Mouse (Mus musculus): ENCODE measurements around the gene Cemip. TPM values are rescaled to one million over a fixed set of nuclear protein-coding genes. Genes with fewer than 3 reads are reported as not detected.
"Not testable (repeated sequence)": the region's sequence is repeated elsewhere in the genome, so short reads cannot be mapped to it uniquely, and the experiment has no call there.

Gene Cemip
- polyA plus RNA-seq, 1 experiment from 2014 or later = 0.51 TPM

- Histone ChIP-seq H3K4me2 (no peak overlapping the region), H3K27me3 (replicated peaks) (no peaks in the 10 kb centered on the region), H3K4me3 (replicated peaks) (no peak overlapping the region), H3K9me3 (no peaks in the 10 kb centered on the region), H3K9ac (no peak overlapping the region), H3K4me1 (0 out of 2 replicates have a peak, but pooled peaks cover 5% of the 10 kb centered on the region), H3K27ac (no peak overlapping the region), H3K36me3 (peaks cover 41% of the 10 kb centered on the region)
- WGBS = 79% methylated on average over 11 of the region's 11 CpGs
- ATAC-seq (ENCODE audit: insufficient read depth, low FRiP score, low read depth) = peak; percentile 87
These were observed 188.0 kb downstream of the Cemip start for GRCm38 (mm10) chr7:83898267-83898666.

- ATAC-seq (ENCODE audit: insufficient read depth, low FRiP score, low read depth) = no peak
- peaks cover 38% of the 10 kb centered on the region for H3K36me3 ChIP-seq
These were observed 190.1 kb downstream of the Cemip start for GRCm38 (mm10) chr7:83896077-83896740.

GRCm38 (mm10) chr7:83894348-83894747 lies 192.0 kb downstream of the Cemip start:
- Histone ChIP-seq H3K4me1 (0 out of 2 replicates have a peak, but pooled peaks cover 11% of the 10 kb centered on the region), H3K9me3 (no peaks in the 10 kb centered on the region), H3K27me3 (replicated peaks) (no peaks in the 10 kb centered on the region), H3K9ac (no peak overlapping the region), H3K36me3 (peaks cover 32% of the 10 kb centered on the region), H3K4me2 (no peak overlapping the region), H3K27ac (no peak overlapping the region), H3K4me3 (replicated peaks) (no peak overlapping the region)
- ATAC-seq (ENCODE audit: insufficient read depth, low FRiP score, low read depth) = no peak
- WGBS = 85% methylated on average over 1 of the region's 1 CpGs

More at GRCm38 (mm10) chr7:83896077-83896740, 190.1 kb downstream of the Cemip start:
- H3K27ac ChIP-seq = no peak overlapping the region
- H3K4me3 ChIP-seq (replicated peaks) = no peak overlapping the region
- no peak overlapping the region for H3K9ac ChIP-seq
- 0 out of 2 replicates have a peak, but pooled peaks cover 11% of the 10 kb centered on the region for H3K4me1 ChIP-seq
- no peak overlapping the region for H3K4me2 ChIP-seq
- H3K9me3 ChIP-seq = no peaks in the 10 kb centered on the region
- no peaks in the 10 kb centered on the region for H3K27me3 ChIP-seq (replicated peaks)
- 89% methylated on average over 5 of the region's 5 CpGs for WGBS

DNA sequence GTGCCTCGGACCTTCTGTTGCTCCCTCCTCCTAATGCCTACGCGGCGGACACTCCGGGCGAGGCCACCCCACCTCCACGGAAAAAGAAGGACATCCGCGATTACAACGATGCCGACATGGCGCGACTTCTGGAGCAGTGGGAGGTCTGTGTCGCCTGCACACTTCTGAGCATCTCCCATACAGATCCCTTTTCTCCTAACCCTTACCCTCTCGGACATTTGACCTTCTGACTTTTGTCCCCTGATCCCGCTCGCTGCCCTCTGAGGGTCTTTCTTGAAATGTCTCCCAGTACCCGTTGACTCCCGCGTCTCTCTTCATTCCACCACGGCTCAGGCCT lies 194.0 kb downstream of the Cemip start:
- H3K9ac ChIP-seq = peak overlapping the region; percentile 49; the same call in 1 of the 2 replicates
- H3K9me3 ChIP-seq = no peaks in the 10 kb centered on the region
- peaks cover 11% of the 10 kb centered on the region for H3K36me3 ChIP-seq
- H3K4me1 ChIP-seq = 0 out of 2 replicates have a peak, but pooled peaks cover 11% of the 10 kb centered on the region
- peak overlapping the region; percentile 73 for H3K4me3 ChIP-seq (replicated peaks)
- ATAC-seq (ENCODE audit: insufficient read depth, low FRiP score, low read depth) = no peak
- WGBS = 0% methylated on average over 20 of the region's 21 CpGs
- no peaks in the 10 kb centered on the region for H3K27me3 ChIP-seq (replicated peaks)
- peak overlapping the region; percentile 91 for H3K27ac ChIP-seq
- H3K4me2 ChIP-seq = peak overlapping the region; percentile 70

GRCm38 (mm10) chr7:83891433-83892332 lies 194.6 kb downstream of the Cemip start:
- 3% methylated on average over 43 of the region's 44 CpGs for WGBS
- peak; percentile 99 for ATAC-seq (ENCODE audit: insufficient read depth, low FRiP score, low read depth)
- Histone ChIP-seq H3K4me1 (0 out of 2 replicates have a peak, but pooled peaks cover 11% of the 10 kb centered on the region), H3K4me2 (peak overlapping the region; percentile 70), H3K36me3 (peaks cover 9% of the 10 kb centered on the region; the same call in 1 of the 2 replicates), H3K4me3 (replicated peaks) (peak overlapping the region; percentile 73), H3K9me3 (no peaks in the 10 kb centered on the region), H3K27me3 (replicated peaks) (no peaks in the 10 kb centered on the region), H3K27ac (peak overlapping the region; percentile 91), H3K9ac (peak overlapping the region; percentile 49; the same call in 1 of the 2 replicates)

DNA sequence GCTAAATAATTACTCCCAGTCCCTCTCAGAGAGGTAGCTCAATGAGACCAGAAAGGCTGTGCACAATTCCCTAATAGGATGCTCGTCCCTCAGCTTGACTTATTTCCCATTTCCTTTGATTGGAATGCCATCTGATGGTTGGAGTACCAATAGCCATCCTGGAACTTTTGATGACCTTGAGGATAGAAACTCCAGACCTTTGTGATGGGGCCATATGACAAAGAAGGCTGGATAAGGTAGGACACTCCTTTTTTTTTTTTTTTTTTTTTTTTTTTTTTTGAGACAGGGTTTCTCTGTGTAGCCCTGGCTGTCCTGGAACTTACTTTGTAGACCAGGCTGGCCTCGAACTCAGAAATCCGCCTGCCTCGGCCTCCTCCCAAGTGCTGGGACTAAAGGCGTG lies 196.4 kb downstream of the Cemip start:
- H3K36me3 ChIP-seq; H3K4me3 ChIP-seq (replicated peaks); H3K27me3 ChIP-seq (replicated peaks); H3K4me2 ChIP-seq; H3K27ac ChIP-seq; ATAC-seq (ENCODE audit: insufficient read depth, low FRiP score, low read depth); H3K9ac ChIP-seq; H3K9me3 ChIP-seq: not testable (repeated sequence)
- H3K4me1 ChIP-seq = 0 out of 2 replicates have a peak, but pooled peaks cover 11% of the 10 kb centered on the region
- 87% methylated on average over 5 of the region's 5 CpGs for WGBS

GRCm38 (mm10) chr7:83889383-83889782 lies 196.9 kb downstream of the Cemip start:
- no peak for ATAC-seq (ENCODE audit: insufficient read depth, low FRiP score, low read depth)
- H3K9ac ChIP-seq = no peak overlapping the region
- no peaks in the 10 kb centered on the region for H3K27me3 ChIP-seq (replicated peaks)
- H3K36me3 ChIP-seq = no peaks in the 10 kb centered on the region
- no peak overlapping the region for H3K27ac ChIP-seq
- no peak overlapping the region for H3K4me2 ChIP-seq
- no peaks in the 10 kb centered on the region for H3K9me3 ChIP-seq
- 36% methylated on average over 3 of the region's 3 CpGs for WGBS
- 0 out of 2 replicates have a peak, but pooled peaks cover 11% of the 10 kb centered on the region for H3K4me1 ChIP-seq
- H3K4me3 ChIP-seq (replicated peaks) = no peak overlapping the region

- WGBS = 93% methylated on average over 6 of the region's 6 CpGs
- Histone ChIP-seq H3K27me3 (replicated peaks) (no peaks in the 10 kb centered on the region), H3K36me3 (peaks cover 6% of the 10 kb centered on the region; the same call in 1 of the 2 replicates), H3K9ac (no peak overlapping the region), H3K27ac (peak overlapping the region; percentile 98; the same call in 1 of the 2 replicates), H3K4me1 (peaks cover 13% of the 10 kb centered on the region), H3K4me2 (no peak overlapping the region), H3K9me3 (no peaks in the 10 kb centered on the region), H3K4me3 (replicated peaks) (no peak overlapping the region)
- no peak for ATAC-seq (ENCODE audit: insufficient read depth, low FRiP score, low read depth)
These were observed 199.8 kb downstream of the Cemip start for GRCm38 (mm10) chr7:83886366-83887129.

DNA sequence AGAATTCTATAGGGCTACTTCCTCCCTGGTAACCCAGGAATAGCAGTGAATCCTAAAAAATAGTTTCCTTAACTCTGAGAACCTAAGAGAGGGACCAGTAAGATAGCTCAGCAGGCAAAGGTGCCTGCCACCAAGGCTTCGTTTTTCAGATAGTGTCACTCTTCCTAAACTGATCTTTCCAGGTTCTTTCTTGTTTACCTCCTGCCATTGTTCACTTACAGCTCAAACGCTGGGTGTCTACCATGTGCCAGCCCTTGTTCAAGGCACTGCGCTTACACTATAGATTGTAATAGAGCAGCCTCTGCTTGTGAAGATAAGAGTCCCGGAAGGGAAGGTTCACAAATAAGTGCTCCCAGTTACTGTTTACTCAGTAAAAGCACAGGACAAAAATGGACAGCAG lies 200.5 kb downstream of the Cemip start:
- H3K4me3 ChIP-seq (replicated peaks) = no peak overlapping the region
- no peaks in the 10 kb centered on the region for H3K9me3 ChIP-seq
- peaks cover 6% of the 10 kb centered on the region; the same call in 1 of the 2 replicates for H3K36me3 ChIP-seq
- ATAC-seq (ENCODE audit: insufficient read depth, low FRiP score, low read depth) = 0 out of 2 replicates have a peak, but pooled peaks have one; percentile 25
- 55% methylated on average over 4 of the region's 4 CpGs for WGBS
- no peak overlapping the region for H3K9ac ChIP-seq
- H3K4me1 ChIP-seq = peaks cover 20% of the 10 kb centered on the region
- peak overlapping the region; percentile 98 for H3K27ac ChIP-seq
- no peak overlapping the region for H3K4me2 ChIP-seq
- no peaks in the 10 kb centered on the region for H3K27me3 ChIP-seq (replicated peaks)

DNA sequence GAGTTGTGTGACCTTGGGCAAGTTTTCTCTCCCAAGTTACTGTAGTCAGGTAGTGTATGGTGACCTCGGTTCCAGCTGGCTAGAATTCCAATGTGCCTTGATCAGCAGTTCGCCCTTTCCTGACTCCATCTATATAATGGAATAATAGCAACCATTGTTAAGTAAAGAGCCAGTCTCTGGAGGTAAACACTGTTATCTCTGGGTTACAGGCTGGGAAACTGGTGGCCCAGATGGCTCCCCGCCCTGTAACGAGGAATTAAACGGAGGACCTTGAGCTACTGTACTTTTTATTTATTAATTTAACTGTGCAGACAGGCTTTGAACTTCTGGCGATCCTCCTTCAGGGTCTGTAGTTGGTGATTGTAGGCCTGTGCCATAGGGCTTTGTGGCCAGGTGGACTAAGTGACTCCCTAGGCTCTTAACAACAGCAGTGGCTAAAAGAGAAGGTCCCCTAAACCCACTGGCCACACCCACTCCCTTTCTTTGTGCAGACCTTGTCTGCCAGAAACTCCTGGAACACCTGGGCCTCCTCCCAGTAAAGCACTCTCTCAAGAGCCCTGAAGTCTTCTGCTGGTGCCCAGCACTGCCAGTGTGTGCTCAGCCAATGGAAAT lies 201.3 kb downstream of the Cemip start:
- peak overlapping the region; percentile 98 for H3K27ac ChIP-seq
- no peaks in the 10 kb centered on the region for H3K9me3 ChIP-seq
- peak; percentile 41 for ATAC-seq (ENCODE audit: insufficient read depth, low FRiP score, low read depth)
- H3K4me1 ChIP-seq = peaks cover 25% of the 10 kb centered on the region
- WGBS = 35% methylated on average over 6 of the region's 6 CpGs
- no peaks in the 10 kb centered on the region for H3K27me3 ChIP-seq (replicated peaks)
- H3K36me3 ChIP-seq = peaks cover 6% of the 10 kb centered on the region; the same call in 1 of the 2 replicates
- peak overlapping the region; percentile 61 for H3K4me3 ChIP-seq (replicated peaks)
- H3K9ac ChIP-seq = peak overlapping the region; percentile 51; the same call in 1 of the 2 replicates
- peak overlapping the region; percentile 90 for H3K4me2 ChIP-seq
